Mouse (Mus musculus) lung, postnatal 0 days (tissue): ENCODE measurements around the gene Ermp1.

Source experiments
- CTCF ChIP-seq: IDR thresholded peaks from 2 replicates; pipeline ENCODE4 v1.5.1; 2016; ENCODE audit warnings: antibody characterized with exemption, mild to moderate bottlenecking
- EP300 ChIP-seq: IDR thresholded peaks from 2 replicates; pipeline ENCODE4 v1.6.1; 2016; ENCODE audit warnings: antibody characterized with exemption, mild to moderate bottlenecking, control low read depth

DNA sequence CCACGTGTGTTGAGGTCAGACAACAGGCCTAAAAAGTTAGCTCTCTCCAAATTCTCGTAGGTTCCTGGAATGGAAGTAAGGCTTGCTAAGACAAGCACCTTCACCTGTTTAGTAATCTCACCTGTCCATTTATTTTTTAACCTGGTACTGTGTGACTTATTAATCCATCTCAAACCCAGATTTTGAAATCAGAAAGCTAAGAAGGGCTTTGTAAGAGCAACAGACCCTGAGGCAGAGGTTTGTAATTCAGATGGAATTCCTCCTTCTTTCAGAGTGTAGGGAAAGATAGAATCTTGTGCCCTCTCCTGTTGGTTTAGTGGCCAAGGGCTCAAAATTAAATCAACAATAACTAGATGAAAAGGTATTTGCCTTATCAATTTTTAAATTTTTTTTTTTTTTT, 22.9 kb upstream of the Ermp1 start:
- TF ChIP-seq CTCF = no peak
- TF ChIP-seq EP300 = no peak
